Mouse (Mus musculus): Measurements from ENCODE around the gene Tlr2. TPM values are rescaled to one million over a fixed set of nuclear protein-coding genes. Genes with fewer than 3 reads are reported as not detected.

Tlr2 gene
- polyA plus RNA-seq, 1 experiment, result 4.1 TPM

DNA sequence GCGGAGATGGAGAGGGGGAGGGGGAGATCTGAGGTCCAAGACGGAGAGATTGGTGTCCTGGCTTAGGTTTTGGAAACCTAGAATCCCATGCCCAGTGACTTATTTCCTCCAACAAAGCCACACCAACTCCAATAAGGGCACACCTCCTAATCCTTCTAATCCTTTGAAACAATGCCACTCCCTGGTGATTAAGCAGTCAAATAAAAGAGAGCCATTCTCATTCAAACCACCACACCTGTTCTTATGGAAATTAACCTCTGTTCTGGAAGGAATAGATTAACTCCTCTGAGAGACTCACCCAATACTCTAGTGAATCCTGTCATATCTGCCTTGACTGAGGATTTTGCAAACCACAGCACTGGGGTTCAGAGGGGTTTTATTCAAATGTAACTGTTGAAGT lies 54.5 kb downstream of the Tlr2 start:
- H3K36me3 ChIP-seq (ENCODE audit: control insufficient read depth, insufficient read depth, low read length), result no peaks in the 10 kb centered on the region
- TF ChIP-seq CTCF (IDR thresholded peaks at IDR 0.05; ENCODE audit: extremely low read depth, insufficient read depth, insufficient read length, insufficient replicate concordance) (no peak), POLR2A (IDR thresholded peaks at IDR 0.05; ENCODE audit: low read depth, low read length) (no peak)

More for the DNA sequence above, 54.5 kb downstream of the Tlr2 start:
- 95% methylated on average over 2 of the region's 2 CpGs for WGBS
- H3K4me3 ChIP-seq (ENCODE audit: extremely low read depth, insufficient read depth, insufficient read length), result no peak overlapping the region
- no peak overlapping the region for H3K27ac ChIP-seq (ENCODE audit: insufficient read depth, low read length)
- no peak for DNase-seq (ENCODE audit: low read depth in 1 of 2, low spot score in 2 of 2)
- H3K27me3 ChIP-seq (ENCODE audit: control insufficient read depth, insufficient read depth, low read length), result peaks cover 3% of the 10 kb centered on the region; the same call in 1 of the 2 replicates
- peaks cover 4% of the 10 kb centered on the region for H3K4me1 ChIP-seq (ENCODE audit: control insufficient read depth, insufficient read depth, insufficient read length)

Other genes with a start within 250 kb of the Tlr2 start
- 0.77 and 1.2 TPM in 2 replicates for gene Sfrp2, start 75.4 kb downstream of the Tlr2 start, polyA plus RNA-seq (2012; rRNA removed)
- 116 and 134 TPM in 2 replicates for gene Tmem131l, start 198.4 kb upstream of the Tlr2 start, polyA plus RNA-seq (2012; rRNA removed)

Measured in spleen, adult 2 months (tissue).